Mouse (Mus musculus) layer of hippocampus, adult 8-10 months (tissue): ENCODE measurements around the gene Adamts1. TPM values are rescaled to one million over a fixed set of nuclear protein-coding genes. Genes with fewer than 3 reads are reported as not detected.

Source experiments
- DNase-seq, 2 experiments: peaks; one replicate each; pipeline ENCODE4 v3.0.0; 2022; ENCODE audit warnings: low spot score in 2 of 2
- total RNA-seq, 4 experiments: library from RNA; stranded (reverse); gene quantifications; 2 replicates each; pipeline ENCODE4 v1.2.4; 2022

Gene Adamts1
- total RNA-seq, 4 experiments from 2014 or later = 20.4 to 30.5 (median 25.1) TPM

DNA sequence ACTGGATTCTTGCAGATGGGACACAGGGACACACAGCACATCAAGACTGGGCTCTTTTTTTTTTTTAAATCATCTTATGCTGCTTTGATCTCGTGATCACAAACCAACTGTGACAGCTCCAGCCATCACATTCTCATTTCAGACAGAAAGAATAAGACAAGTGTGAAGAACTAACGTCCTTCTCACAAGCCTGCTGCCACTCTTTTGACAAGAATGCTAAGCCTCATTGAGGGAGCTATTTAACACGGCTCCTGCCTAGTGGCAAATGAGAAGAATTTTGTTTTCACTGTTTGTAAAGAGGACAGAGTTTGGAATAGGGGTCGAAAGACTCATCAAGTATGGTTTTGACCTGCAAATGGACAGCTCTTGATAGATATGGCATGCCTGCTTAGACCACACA lies 35.6 kb downstream of the Adamts1 start:
- DNase-seq = no peak

DNA sequence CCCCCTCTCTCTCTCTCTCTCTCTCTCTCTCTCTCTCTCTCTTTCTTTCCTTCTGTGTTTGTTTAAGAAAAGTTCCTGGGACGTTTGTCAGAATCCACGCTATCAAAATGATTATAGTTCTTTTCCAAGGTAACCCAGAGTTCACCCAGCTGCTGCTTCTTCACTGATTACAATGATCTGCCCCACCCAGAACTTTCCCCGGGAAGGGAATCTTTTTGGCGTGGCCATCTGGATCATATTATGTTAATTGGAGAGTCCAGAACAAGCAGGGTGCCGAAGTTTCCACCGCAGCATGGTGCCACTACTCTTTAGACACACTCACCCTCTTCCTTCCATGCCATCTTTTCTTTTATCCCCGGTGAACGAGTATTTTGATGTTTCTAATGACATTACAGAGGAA lies 37.2 kb downstream of the Adamts1 start:
- no peak for DNase-seq

DNA sequence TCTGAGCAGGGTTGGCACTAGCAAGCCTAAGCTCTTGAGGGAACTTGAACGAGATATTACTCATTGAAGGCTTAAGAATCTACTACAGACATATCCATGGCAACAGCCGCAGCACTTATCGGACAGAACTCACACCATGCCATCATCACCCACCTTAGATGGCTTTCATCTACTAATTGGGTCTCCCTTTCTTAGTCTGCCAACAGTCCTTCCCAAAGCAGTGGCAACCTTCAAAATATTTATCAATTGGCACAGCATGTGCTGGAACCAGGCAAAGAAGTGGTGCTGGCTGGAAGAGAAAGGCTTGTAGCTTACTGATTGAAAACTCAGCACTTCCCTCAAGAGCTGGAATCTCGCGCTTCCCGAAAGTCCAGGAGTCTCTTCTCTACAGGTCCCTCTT lies 37.7 kb downstream of the Adamts1 start:
- DNase-seq = no peak

DNA sequence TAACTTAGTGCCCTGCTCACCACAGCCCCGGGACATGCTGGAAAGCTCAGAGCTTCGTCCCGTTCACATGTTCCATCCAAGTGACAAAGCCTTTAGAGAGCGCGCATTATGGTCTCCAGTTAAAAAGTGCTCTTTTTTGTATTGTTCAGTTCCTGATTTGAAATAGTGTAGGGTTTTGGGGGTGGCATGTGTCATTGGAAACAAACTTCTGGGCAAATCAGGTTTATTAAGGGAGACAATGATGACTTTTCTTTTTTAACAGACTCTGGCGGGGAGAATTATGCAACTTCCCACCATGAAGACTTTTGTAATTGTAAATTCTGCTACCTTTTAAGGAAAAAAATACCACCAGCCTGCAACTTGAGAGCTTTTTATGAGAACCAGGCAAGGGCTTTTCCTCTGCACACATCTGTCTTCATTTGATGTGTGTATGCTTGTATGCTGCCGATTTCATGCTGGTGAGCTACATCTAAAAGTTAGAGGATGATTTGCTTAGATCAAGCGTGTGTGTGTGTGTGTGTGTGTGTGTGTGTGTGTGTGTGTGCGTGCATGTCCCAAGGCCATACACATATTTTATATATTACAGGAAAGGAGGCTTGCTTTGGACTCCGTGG lies 40.8 kb downstream of the Adamts1 start:
- DNase-seq = no peak

DNA sequence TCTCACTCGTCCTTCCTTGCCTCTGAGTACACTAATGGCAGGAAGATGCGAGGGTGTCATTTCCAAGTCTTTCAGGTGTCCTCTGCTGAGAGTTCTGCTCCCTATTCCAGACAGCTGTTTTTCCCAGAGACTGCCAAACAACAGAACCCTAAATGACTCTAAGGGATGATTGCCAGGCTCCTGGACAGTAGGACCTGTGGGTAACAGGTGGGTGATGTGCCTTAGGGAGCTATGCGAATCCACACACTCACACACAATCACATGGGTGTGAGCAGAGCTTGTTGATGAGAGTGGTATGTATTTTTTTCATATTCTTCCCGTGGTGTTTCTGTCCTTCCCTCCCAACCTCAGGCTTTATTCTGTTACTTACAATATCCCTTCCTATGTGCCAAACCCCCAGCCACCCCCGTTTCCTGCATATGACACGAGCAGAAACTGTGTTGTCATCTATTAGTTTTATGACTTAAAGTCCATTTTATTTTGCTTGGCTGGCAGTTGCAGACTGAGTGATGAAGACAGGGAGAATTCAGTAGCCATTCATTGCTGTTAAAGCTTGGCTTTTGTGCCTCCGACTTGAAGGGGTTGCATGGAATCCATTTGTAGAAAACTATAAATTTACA lies 41.8 kb downstream of the Adamts1 start:
- no peak for DNase-seq

DNA sequence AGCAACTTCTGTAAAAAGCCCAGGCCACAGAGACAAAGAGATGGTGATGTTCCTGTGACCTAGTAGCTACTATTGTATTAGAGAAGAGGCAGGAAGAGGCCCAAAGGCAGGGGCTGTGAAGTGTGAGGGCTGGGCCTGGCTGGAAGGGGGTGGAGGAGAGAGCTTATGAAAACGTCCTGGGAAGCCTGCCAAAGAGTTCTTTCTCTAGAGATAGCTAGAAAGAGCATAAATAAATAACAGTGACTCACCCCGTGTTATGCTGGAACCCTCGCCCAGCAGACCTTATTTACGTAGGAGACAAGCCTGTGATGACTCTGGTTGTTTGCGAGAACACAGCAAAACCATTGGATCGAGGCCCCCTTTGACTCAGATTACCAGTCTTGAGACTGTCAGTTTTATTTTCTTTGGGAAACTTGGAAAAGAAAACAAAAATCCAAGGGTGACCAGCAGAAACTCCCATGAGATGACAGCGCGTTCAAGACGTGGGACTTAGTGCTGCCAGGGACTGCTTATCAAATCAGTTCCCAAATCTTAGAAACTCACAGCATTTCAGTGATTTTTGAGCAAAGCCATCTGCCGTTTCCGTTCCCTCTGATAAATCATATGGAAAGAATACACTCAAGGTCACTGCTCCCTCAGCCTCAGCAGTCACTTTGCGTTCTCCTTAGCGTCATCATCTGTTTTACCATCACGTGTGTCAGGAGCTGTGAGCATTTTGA lies 46.7 kb downstream of the Adamts1 start:
- DNase-seq = peak; percentile 18 to 28

DNA sequence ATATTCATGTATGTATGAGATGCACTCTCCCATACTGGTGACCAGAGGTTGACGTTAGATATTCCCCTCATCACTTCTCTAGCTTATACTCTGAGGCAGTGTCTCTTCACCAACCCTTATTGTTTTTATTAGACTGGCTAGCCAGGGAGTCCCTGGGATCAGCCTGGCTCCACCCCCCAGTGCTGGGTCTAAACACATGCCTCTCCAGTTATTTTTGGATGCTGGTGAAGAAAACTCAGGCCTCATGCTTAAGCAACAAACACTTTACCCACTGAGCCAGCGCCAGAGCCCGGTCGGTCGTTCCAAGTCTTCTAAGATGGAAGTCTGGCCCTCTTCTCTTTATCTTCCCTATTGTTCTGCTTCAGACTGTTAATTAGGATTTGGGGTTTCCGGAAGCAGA lies 53.6 kb downstream of the Adamts1 start:
- DNase-seq = no peak

DNA sequence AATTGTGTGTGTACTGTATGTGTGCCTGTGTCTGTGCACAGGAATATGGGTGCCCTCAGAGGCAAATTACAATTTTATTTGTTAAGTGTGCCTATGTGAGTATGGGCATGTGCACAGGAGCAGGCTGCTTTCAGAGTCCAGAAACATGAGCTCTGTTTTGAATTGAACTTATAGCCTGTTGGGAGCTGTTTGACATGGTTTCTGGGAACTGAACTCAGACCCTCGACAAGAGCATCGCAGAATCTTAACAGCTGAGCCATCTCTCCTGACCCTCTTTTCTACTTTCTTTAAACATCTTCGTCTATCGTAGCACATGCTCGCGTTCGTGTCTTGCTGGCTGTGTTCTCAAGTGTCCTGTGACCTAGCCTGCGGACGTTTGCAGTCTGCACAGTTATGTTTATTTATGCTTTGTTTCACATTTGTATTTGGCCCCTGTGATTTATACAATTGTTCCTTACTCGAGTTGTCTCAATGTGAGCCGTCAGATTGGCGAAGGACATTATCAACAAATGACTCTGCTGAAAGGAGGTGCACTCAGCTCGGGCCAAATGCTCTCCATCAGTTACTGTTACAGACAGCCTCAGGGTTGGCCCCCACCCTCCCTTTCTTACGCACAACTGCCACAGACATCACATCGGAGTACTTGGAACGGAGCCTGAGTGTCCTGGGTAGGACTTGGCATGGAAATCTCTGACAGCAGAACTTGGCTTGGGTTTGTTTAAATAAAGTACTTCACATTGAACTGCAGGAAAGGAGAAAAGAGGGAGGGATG lies 55.1 kb downstream of the Adamts1 start:
- no peak for DNase-seq

DNA sequence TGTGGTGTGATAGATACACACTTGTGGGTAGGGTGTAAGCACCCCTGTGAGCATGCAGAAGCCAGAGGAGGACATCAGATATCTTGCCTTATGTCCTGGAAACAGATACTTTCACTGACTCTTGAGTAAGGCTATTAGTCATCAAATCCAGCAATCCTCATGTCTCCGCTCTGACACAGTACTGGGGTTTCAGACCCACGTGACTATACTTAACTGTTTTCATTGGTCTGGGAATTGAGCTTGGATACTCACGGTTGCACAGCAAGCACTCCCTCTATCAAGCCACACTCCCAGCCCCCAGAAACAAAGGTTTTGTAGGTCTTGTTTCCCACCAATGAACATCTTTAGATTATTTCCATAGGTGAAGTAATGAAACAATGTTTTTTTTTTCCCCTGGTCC lies 56.5 kb downstream of the Adamts1 start:
- DNase-seq = no peak

Other genes with a start within 250 kb of the Adamts1 start
- gene Cyyr1, start 249.7 kb downstream of the Adamts1 start, total RNA-seq = 1 to 10 TPM; 4.6 to 5.0 (median 4.9) TPM
- under 1 TPM; 0.41 to 0.74 (median 0.58) TPM for gene Adamts5, start 98.7 kb upstream of the Adamts1 start, total RNA-seq